Mouse (Mus musculus) ovary, postnatal 14 days (tissue): Measurements from ENCODE around the gene Acsl6.

Experiments
- DNase-seq: peaks from one replicate; pipeline ENCODE4 v3.0.0; 2022; ENCODE audit warnings: low spot score

Gene Acsl6

DNA sequence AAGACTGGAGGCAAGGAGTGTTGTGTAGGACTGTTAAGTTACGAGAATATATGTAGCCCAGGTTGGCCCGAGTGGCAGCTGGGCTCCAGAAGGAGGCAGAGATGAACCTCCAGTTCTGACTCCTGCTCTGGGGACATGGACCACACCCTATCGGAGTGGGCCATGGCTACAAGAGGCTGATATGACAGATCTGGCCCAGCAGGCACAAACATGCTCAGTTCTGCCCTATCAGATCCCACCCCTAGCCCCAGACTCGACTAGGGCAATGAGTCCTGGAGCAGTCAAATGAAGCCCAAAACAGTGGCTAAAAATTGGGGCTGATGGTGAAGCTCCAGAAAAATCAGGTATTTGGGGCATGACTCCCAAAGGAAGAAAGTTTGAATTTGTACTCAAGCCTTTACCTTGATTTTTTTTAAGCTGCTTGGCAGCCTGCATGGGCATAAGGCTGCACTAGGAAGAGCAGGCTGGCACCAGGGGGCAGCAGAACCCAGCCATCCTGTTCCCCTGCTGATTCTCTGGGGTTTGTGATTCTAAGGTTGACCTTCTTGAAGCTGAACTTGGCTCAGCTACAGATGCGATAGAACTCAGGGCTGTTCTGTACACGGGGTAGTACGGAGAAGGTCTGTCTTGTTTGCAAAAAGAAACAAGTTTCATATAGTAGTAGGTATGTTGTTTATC, 3.7 kb downstream of the Acsl6 start:
- DNase-seq = peak; percentile 49

DNA sequence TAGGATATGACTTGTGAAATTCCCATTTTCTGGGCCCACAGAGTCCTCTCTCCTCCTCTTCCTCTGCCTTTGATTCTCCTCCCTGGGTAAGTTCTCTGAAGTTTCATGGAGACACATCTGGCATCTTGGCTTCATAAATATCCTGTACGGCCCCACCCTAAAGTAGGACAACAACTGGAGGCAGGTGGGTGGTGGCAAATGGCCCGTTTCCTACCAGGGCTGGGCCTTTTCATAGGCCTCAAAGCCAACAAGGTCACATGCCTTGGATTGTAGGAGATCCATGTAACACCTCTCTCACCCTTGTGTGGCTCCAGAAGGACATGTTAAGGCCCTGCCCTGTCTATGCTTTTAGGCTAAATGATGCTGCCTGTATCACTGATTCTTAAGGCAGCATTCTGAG, 7.0 kb downstream of the Acsl6 start:
- DNase-seq = no peak

DNA sequence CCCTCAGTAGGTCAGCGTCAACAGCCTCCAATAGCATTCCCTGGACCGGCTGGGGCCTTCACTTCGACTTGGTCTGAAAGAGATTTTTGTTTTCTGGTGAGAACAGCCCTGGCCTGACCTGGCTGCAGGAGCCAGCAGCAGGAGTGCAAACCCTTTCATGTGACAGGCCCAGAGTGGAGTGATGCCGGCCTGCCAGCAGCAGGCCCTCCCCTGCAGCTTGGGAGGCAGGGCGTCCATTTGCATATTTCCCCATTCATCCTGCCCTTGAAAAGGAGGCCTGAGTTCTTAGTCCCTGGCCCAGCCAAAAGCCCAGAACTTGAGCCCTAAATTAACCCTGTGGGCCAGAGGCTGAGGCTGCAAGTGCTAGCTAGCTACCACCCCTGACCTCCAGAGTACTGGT, 8.4 kb downstream of the Acsl6 start:
- no peak for DNase-seq

DNA sequence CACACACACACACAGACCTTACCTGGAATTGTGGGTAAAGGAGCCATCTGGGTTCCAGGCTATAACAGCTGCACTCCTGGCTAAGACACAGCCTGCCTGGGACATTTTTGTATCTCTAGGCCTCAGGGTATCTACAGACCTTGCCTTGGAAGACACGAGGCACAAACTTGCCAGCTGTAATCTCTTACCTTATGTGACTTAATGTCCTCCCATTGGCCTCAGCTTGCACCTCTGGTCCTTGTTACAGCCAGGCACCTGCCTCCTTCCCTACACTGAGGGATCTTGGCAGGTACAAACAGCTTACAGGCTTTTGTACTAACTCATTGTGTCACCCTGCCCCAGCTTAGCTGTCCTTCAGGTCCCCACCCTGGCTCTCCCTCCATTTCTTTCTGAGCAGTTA, 9.0 kb downstream of the Acsl6 start:
- DNase-seq = no peak

DNA sequence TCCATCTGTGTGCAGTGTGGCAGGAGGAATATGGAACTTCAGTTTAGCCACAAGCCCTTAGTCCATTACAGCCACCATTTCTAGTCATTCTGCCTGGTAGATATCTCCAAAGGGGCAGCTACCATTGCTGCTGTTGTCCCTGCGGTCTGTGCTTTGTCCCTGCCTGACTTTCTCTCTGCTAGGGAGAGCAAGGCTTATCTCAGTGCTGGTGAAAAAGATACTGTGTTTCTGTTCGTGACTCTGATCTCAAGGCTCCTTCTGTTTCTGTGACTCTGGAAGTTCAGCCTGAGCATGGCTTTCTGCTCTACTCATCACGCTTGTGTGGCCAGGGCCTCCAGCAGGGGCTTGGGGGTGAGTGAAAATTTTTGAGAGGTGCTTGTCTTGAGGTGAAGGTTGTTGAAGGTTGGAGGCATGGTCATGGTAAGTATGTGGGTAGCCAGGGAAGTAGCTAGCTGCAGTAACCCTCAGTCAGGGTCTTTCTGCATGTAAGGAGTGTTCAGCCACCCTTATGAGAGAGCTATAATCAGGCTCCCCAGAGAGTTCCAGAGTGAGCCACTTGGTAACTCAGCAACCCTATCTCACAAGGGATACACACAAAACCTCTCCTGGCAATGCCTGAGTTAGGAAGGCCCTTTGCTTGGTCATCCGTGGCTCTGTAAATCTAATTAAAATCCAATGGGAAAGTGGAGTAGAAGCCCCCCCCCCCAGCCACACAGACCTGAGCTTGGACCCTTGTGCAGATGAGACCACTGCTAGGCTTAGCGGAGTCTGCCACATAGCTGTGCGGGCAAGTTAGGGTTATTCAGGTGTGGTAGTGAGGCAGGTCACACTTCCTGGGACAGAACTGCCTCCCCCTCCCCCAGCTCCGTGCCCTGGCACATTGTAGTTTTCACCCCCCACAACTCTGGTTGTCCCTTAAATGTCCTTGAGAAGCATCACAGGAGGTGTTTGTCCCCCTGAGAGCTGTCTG, 10.1 kb downstream of the Acsl6 start:
- DNase-seq = no peak

DNA sequence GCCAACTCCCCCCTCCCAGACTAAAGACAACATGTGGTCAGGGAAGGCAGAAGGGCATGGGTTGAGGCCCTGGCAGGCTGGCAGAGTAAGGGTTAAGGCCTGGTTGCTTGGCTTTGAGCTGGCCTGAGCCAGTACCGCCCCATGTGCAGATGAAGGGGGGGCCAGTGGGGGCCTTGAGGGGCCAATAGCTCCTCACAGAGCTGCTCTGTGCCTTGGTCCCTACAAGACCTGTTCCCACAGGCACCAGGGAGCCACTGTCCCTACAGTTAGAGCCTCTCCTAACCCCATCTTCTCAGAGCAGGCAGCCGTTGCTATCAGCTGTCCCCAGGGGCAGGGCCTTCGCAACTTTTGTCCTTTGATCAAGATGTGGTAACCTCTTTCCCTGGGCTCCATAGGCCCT, 11.1 kb downstream of the Acsl6 start:
- no peak for DNase-seq

DNA sequence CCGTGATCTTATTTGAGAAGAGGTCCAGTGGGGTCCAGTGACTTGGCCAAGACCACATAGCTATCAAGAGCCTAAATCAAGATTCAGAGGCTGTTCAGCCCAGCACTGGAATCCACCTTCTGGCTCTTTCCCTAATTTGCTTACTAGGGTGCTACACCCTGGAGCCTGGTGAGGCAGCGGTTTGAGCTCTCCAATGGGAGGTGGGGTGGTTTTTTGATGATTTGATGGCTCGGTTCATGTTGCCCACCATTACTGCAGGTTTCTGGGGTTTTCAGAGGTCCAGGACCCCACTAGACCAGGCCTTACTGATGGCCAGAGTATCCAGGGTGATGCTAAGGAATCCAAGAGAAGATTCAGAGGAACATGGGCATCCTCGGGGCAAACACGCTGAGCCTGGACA, 11.7 kb downstream of the Acsl6 start:
- DNase-seq = no peak

DNA sequence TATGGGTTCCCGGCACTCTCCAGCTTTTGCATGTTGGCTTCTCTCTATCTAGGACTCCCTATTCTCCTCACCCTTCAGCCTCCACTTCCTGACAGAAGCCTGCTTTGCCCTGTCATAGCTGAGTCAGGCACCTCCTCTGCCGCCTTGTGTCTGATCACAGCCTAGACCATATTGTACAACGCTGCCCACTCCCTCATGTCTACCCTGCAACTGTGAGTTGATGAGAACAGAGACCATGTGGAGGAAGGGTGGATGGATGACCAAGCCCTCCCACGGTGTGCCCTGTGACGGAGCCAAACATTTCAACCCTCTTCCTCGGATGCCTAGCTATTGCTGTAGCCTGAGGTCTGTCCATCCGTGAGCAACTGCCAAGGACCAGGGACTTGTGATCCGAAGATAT, 13.8 kb downstream of the Acsl6 start:
- DNase-seq = no peak

DNA sequence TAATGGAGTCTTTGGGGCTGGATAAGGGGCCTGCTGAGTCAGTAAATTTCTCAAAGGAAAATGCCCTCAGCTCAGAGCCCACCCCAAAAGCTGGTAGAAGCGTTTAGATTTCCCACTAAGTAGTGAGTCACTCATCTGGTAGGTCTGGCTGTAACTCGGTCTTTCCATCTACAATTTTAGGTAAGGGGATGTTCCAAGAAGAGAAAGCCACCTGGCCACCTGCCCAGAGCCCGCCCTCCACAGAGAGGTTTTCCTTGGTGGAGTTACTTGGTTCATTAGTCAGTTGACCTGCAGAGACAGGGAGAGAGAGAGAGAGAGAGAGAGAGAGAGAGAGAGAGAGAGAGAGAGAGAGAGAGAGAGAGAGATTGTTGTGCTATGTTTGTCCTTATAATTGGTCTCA, 14.2 kb downstream of the Acsl6 start:
- DNase-seq = no peak

DNA sequence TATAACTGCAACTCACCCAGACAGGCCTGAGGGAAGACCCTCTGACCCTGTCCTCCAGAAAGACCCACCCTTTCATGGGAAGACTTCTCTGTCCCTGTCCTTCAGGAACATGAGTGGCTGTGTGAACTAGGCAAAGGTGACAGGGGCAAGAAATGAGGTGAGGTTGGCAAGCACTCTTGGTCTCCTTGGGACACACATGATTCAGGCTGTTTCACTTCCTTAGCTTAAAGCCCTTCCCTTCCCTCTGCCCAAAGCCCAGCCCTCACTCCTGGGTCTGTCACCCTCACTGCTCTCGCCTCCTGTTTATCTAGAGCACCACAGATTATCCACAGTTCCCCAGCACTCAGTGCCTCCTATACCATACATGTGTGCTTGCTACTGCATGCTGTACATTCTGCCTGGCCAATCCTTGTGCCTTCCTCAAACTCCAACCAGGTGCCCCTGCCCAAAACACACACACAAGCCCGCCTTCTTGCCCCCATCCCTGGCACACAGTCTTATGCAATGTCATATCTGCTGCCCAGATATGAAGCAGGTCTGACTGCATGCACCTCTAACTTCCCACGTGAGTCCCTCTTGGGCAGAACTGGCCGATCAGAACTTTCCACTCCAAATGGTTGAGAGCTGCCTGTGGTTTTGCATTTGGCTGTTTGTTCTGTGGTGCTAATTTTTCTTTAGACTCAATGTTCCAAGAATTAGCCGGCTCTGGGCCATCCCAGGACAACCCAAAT, 18.4 kb downstream of the Acsl6 start:
- DNase-seq = no peak

DNA sequence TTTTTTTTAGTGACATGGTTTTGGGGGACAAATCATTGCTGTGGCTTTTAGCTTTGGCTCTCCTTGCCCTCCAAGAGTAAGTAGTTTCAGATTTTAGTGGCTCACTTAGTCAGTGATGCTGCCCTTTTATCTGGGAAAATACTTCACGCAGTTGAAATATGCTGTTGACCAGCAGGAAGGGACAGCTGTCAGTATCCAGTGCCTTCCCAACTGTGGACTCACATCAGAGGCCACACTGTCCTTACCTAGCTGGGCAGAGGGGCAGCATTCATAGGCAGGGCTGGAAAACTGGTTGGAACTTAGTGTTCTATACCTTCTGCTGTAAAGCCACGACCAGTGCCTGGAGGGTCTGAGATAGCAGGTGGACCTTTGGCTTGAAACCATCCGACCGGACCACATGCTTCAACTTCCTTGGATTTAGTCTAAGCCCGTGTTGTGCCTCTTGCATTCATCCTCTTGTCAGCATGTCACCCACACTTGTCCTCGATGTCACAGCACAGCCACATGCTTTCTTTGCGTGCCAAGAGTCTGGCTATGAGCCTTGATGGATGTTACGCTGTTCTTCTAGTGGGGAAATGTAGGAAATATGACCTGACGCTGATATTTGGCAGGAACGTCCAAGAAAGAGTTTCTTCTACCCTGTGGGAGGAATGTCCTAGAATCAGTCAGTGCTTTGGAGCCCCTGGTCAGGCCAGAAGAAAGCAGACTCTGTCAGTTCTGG, 28.0 kb downstream of the Acsl6 start:
- DNase-seq = no peak

DNA sequence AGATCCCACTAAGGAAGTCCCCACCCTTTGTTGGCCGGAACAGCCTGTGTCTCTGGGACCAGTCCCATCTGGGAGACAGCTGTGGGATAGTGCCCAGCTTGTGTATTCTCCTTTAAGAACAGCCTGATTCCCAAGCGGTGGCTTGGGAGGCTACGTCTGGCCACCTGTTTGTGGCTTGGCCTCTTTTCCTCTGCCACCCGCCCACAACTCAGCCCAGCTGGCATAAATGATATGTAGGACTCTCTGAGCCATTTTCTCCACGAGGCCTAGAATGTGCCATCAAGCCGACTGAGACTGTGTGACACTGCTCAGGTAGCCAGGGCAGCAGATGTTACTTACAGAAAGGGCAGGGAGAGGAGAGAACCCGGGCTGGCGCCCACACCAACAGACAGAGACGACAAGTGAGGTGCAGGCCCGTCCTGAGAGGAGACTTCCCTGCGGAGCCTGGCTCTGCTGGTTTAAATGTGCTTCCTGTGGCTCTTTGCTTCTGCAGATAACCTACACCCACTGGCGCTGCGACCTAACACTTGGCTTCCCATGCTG, 32.6 kb downstream of the Acsl6 start:
- DNase-seq = no peak

DNA sequence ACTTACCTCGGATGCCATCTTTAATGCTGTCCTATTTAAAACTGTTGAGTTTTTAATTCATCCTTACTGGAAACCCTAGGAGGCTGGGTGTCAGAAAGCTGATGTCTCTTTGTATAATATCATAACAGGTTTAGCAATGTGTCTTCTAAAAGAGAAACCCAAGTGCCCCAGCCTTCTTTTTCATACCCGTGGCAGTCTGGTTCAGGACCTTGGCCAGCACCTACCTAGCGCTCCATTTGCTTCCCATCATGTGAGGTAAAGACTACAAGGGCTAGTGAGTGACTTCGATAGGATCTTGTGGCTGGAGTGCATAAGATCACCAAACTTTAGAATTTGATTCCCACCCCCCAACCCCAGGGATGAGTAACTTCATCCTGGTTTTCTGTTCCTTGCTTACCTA, 40.1 kb downstream of the Acsl6 start:
- DNase-seq = peak; percentile 25

DNA sequence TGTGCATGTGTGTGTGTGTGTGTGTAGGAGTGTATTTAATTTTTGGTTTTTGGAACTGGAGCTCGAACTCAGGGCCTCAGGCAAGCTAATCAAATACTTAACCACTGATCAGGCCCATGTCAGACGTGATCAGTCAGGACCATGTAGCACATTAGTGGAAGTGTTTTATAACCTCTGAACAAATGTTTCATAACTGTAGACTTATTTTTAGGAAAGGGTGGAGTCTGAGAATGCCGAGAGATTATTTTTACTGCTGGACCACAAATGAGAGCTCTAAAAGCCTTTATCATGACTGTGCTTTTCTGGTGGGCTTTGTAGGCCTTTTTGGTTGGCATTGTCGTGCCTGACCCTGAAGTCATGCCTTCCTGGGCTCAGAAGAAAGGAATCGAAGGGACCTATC, 48.1 kb downstream of the Acsl6 start:
- DNase-seq = no peak

DNA sequence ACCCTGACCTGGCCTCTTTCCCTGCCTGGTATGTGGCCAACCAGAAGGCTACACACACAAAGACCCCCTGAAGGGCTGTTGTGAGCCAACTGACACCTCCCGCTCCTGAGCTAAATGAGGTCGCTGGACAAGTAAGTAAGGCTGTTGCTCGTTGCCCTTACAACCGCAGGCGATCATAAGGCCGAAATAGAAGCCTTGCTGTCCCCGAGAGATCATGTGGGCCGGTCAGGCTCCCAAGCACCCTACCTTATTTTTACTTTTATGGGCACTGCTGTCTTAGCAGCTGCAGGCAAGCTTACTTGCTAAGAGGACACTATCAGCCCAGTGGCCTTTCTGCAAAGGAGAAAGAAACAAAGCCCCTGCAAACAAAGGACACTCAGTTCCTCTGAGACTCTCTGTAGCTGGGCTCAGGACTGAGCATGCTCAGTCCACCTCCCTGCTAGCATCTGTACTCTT, 49.6 kb downstream of the Acsl6 start:
- DNase-seq = no peak

DNA sequence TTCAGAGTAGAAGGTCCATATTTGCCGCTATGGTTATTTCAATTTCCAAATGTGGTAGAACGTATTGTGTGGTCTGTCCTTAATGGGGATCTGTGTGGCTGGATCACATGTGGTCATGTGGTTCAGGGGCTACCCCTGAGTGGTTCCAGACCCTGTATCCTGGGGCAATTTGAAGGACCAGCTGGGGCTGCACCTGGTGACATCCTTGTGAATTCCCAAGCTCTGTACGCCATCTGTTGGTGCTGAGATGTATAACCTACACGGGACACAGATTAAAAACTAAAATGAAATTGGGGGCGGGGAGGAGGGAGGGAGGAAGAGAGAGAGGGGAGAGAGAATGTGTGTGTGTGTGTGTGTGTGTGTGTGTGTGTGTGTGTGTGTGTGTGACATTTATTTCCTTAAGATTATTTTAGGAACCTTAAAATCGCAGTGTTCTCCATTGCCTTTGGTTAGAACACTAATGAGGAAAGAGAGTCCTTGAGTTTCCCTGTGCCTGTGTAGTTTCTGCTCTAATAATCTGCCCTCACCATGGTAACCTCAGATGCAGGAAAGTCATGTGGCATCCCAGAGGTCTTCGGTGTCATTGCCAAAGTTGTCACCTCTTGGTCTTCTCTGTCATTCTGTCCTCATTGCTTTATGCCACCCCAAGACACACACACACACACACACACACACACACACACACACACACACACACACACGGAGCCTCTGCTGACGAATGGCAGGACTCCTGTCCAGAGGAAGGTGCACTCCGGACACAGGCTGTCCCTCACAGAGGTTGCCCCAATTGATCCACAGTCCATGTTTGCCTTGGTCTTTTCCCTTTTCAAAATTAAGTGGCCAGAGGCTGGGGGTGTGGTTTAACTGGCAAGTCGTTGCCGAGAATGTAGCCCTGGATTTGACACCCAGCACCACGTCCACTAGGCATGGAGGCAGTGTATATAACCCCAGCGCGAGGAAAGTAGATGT, 51.3 kb downstream of the Acsl6 start:
- DNase-seq = peak; percentile 11

DNA sequence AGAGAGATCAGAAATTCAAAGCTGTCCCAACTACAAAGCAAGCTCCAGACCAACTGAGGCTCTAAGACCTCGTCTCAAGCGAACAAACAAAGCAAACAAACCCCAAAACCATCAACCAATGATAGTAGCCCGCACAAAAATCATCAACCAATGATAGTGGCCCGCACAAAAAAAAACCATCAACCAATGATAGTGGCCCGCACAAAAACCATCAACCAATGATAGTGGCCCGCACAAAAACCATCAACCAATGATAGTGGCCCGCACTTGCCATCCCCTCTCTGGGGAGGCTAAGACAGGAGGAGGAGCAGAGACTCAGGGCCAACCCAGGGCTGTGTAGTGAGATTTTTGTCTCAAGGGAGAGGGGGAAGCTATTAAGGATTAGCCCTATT, 52.0 kb downstream of the Acsl6 start:
- no peak for DNase-seq

DNA sequence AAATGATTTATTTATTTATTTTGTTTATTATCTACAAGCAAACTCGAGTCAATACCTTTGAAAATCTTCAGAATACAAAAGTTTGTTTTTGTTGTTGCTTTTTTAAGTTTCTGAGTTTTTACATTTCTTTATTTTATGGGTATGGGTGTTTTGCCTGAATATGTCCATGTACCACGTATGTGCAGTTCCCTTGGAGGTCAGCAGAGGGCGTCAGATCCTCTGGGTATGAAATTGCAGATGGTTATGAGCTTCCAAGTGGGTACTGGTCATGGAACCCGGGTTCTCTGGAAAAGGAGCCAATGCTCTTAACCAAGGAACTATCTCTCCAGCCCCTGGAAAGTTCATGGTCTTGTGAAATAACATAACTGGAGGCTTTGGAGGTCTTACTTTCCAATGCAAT, 53.1 kb downstream of the Acsl6 start:
- no peak for DNase-seq

DNA sequence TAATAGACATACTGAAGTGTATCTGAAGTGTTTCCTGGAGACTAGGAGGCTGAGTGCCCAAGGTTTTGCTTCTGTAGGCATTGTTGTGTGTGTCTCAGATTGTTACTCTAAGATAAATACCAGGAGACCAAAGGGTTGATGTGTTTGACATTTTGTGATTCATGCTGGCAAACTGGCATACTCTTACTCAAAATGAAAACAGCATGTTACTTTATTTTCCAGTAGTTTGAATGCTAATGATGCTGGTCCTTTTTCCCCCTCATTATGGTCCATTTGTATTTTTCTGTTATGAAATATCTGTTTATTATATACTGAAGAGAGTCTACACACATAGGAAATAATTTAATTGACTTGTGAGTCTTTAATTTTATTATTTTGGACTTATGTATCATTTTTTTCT, 69.0 kb downstream of the Acsl6 start:
- DNase-seq = no peak

DNA sequence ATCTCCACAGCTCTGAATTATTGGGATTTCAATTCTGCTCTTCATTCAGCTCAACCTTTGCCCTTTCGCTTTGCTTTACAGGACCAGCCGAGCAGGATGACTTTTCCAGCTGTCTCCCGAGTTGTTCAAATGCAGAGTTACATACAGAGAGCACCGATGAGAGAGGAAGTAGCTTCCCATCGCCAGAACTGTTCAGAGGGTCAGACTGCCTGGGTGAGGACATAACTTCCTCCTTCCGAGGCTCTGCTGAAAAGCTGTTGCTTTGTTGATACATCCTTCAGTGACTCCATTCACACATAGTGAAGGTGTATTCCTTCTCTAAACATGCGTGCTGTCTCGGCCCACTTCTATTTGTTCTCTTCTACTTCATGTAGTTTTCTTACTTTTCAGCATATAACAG, 86.8 kb downstream of the Acsl6 start:
- DNase-seq = no peak

DNA sequence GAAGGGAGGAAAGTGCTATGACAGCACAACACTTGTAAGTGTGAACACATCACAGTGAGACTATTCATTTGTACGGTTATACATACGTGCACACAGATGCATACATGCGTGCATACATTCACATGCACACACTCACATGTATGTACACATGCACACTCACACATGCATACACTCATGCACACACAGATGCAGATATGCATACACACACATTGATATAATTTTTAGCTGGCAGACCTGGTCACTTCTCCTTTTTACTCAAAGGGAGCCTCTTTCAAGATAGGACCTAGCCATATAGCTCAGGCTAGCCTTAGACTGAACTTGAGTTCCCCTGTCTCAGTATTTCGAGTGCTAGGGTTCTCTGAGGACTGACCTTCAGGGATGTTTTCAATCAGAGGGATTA, 87.7 kb downstream of the Acsl6 start:
- DNase-seq = no peak
